Mouse (Mus musculus) neutrophil, adult 65 days (primary cell): ENCODE results near the gene Polr2f. TPM values are rescaled to one million over a fixed set of nuclear protein-coding genes. Genes with fewer than 3 reads are reported as not detected.

Experiments
- total RNA-seq: library from RNA; stranded (reverse); gene quantifications from 2 replicates; pipeline ENCODE4 v1.2.4, GENCODE M21; 2023

Polr2f gene
- 18.8 and 28.4 TPM in 2 replicates for total RNA-seq

DNA sequence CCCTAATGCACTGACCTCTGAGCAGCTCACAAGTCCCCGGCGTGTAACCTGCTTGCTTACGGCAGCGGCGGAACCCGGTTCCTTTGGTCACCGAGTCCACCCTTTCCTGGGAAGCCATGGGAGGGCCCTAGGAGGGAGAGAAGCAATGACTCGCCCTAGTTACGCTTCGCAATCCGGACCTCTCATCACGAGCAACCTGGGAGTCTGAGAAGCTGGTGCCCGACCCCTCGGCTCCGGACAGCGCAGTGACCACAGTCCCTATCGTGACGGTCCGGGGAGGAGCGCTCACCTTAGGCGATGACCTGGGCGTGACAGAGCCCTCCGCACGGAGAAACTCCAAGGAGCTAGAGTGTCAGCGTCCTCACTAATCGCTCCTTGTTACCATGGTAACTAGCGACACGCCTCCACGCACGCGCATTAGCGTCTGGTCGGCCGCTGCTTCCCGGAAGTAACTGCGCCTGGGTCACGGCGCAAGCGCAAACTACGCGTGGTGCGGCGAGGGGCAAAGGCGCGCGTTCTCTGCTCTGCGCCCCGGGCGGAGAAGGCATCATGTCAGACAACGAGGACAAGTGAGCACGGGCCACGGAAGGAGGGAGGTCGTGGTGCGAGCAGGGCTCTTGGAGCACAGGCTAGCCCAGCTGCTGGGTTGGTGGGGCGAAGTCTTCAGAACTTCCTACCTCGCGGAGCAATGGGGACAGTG lies at the start of gene Polr2f, which contains the start of gene 1700088E04Rik:
Gene Polr2f, plus strand, starts transcription at position 144 of the 700 bp plus-strand sequence.
Gene 1700088E04Rik, minus strand, starts transcription at position 388 of the 700 bp plus-strand sequence.

DNA sequence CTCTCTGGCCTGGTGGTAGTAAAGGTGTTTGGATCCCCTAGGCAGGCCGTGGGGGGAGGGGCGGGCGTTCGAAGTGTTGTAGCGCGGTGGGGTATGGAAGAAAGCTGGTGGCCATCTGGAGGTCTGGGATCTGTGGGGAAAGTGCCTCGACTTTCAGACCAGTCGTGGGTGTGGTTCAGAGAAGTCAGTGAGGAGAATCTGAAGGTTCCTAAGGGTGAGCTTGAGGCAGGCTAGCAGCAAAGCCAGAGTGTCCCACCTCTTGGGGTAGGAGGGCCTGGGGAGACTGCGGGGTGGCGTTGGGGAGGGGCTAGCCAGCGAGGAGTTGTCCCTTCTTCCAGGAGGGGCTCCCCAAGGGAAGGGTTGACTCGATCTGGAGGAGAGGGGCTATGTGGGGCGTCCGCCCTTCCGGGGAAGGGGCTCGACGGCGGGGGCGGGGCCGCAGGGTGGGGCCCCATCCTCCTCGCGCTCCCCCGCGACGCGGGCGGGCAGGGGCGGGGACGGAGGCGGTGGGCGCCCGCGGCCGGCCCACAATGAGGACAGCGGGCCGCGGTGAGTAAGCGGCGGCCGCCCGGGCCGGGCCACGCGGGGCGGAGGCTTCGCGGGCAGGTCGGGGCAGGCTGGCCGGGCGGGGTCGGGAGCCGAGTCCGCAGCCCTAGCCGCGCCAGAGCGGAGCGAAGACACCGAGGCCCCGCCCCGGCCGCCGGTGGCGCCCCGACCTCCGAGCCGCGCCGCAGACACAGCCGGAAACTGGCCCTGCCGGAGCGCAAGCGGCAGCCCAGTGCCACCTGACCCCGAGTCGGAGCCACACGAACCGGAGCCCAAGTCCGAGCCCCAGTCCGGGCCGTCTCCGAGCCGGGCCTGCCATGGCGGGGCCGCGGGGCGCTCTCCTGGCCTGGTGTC lies 32.1 kb upstream of the Polr2f start, which contains the start of gene Micall1:
Gene Micall1, plus strand, starts transcription at position 478 of the 900 bp plus-strand sequence.

DNA sequence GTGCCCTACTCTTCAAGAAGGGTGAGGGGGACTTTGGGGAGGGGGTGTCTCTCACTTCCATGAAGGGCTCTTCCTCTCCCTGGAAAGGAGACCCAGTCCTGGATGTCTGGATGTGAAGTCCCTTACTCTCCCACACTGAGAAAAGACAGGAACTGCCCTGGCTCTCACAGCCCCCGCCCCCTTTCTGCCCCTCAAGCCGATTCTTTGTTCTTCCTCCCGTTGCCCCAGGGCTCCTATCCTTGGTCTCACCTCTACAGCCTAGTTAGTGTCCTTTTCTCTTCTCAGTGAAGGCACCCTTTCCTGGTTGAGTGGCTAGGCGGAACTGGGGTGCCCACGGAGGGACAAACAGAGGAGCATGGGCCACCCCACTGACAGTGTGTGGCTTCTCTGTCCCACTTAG lies 24.3 kb downstream of the Polr2f start, which contains the start of gene Sox10:
Gene Sox10, minus strand, starts transcription at position 101 of the 400 bp plus-strand sequence.

Other genes starting within 250 kb of the Polr2f start
- gene Gm49510, start 241.3 kb upstream of the Polr2f start, total RNA-seq: not detected in 2 replicates
- 79.0 and 84.2 TPM in 2 replicates for gene Sh3bp1, start 241.2 kb upstream of the Polr2f start, total RNA-seq
- 1.5 and 2.1 TPM in 2 replicates for gene Pdxp, start 227.1 kb upstream of the Polr2f start, total RNA-seq
- 96.1 and 170 TPM in 2 replicates for gene Lgals1, start 214.3 kb upstream of the Polr2f start, total RNA-seq
- gene Nol12, start 206.1 kb upstream of the Polr2f start, total RNA-seq: 13.9 and 16.8 TPM in 2 replicates
- 187 and 211 TPM in 2 replicates for gene Triobp, start 193.3 kb upstream of the Polr2f start, total RNA-seq
- 16.5 and 23.8 TPM in 2 replicates for gene H1f0, start 112.6 kb upstream of the Polr2f start, total RNA-seq
- not detected in 2 replicates for gene Galr3, start 99.1 kb upstream of the Polr2f start, total RNA-seq
- 13.0 and 17.1 TPM in 2 replicates for gene Ankrd54, start 78.1 kb upstream of the Polr2f start, total RNA-seq
- gene Eif3l, start 65.8 kb upstream of the Polr2f start, total RNA-seq: 51.7 and 52.6 TPM in 2 replicates
- gene Micall1, start 32.1 kb upstream of the Polr2f start, total RNA-seq: 14.2 and 16.5 TPM in 2 replicates
- gene 1700088E04Rik, start 244 bp downstream of the Polr2f start, total RNA-seq: not detected in 2 replicates
- gene Sox10, start 24.2 kb downstream of the Polr2f start, total RNA-seq: not detected in 2 replicates
- 4.7 and 7.6 TPM in 2 replicates for gene Pick1, start 88.2 kb downstream of the Polr2f start, total RNA-seq
- gene Gm49486, start 88.4 kb downstream of the Polr2f start, total RNA-seq: 0.16 TPM in 1 of 2 replicates, not detected in the other
- not detected in 2 replicates for gene Slc16a8, start 113.8 kb downstream of the Polr2f start, total RNA-seq
- gene Baiap2l2, start 144.5 kb downstream of the Polr2f start, total RNA-seq: not detected in 2 replicates
- gene Pla2g6, start 187.4 kb downstream of the Polr2f start, total RNA-seq: 3.5 and 7.3 TPM in 2 replicates
- 27.5 and 30.8 TPM in 2 replicates for gene Maff, start 205.6 kb downstream of the Polr2f start, total RNA-seq